Mouse (Mus musculus): Measurements from ENCODE around the gene Brpf1. TPM values are rescaled to one million over a fixed set of nuclear protein-coding genes. Genes with fewer than 3 reads are reported as not detected.
"Not testable (repeated sequence)": the region's sequence is repeated elsewhere in the genome, so short reads cannot be mapped to it uniquely, and the experiment has no call there.

Brpf1 gene
- polyA plus RNA-seq, 1 experiment from 2014 or later = 20.1 TPM

- no peak overlapping the region for H3K27ac ChIP-seq (ENCODE audit: low read length)
- no peaks in the 10 kb centered on the region for H3K9me3 ChIP-seq (ENCODE audit: control insufficient read depth, low read depth, low read length)
- no peaks in the 10 kb centered on the region for H3K27me3 ChIP-seq (ENCODE audit: control insufficient read depth, insufficient read depth, low read length)
- 39% methylated on average over 5 of the region's 5 CpGs for WGBS
- H3K4me3 ChIP-seq (ENCODE audit: low read depth, low read length) = peak overlapping the region; percentile 99
- peaks cover 23% of the 10 kb centered on the region for H3K36me3 ChIP-seq (ENCODE audit: control insufficient read depth, insufficient read depth, low read length)
- no peak for ATAC-seq (ENCODE audit: insufficient number of reproducible peaks, insufficient read depth, low FRiP score, low read depth)
- H3K4me1 ChIP-seq (ENCODE audit: control insufficient read depth, insufficient read depth, low read length) = peaks cover 6% of the 10 kb centered on the region
- H3K4me2 ChIP-seq (replicated peaks; ENCODE audit: low read depth, low read length) = peak overlapping the region; percentile 96
- H3K9ac ChIP-seq (replicated peaks; ENCODE audit: low read depth, low read length) = peak overlapping the region; percentile 97
Observed at GRCm38 (mm10) chr6:113308141-113308540, 1.2 kb downstream of the Brpf1 start.

- Histone ChIP-seq H3K4me1 (ENCODE audit: control insufficient read depth, insufficient read depth, low read length) (no peaks in the 10 kb centered on the region), H3K9ac (replicated peaks; ENCODE audit: low read depth, low read length) (no peak overlapping the region), H3K36me3 (ENCODE audit: control insufficient read depth, insufficient read depth, low read length) (peaks cover 82% of the 10 kb centered on the region), H3K4me3 (ENCODE audit: low read depth, low read length) (no peak overlapping the region), H3K9me3 (ENCODE audit: control insufficient read depth, low read depth, low read length) (no peaks in the 10 kb centered on the region), H3K4me2 (replicated peaks; ENCODE audit: low read depth, low read length) (no peak overlapping the region), H3K27ac (ENCODE audit: low read length) (no peak overlapping the region), H3K27me3 (ENCODE audit: control insufficient read depth, insufficient read depth, low read length) (no peaks in the 10 kb centered on the region)
- 96% methylated on average over 3 of the region's 3 CpGs for WGBS
- ATAC-seq (ENCODE audit: insufficient number of reproducible peaks, insufficient read depth, low FRiP score, low read depth) = no peak
Observed at GRCm38 (mm10) chr6:113315972-113316371, 9.0 kb downstream of the Brpf1 start.

DNA sequence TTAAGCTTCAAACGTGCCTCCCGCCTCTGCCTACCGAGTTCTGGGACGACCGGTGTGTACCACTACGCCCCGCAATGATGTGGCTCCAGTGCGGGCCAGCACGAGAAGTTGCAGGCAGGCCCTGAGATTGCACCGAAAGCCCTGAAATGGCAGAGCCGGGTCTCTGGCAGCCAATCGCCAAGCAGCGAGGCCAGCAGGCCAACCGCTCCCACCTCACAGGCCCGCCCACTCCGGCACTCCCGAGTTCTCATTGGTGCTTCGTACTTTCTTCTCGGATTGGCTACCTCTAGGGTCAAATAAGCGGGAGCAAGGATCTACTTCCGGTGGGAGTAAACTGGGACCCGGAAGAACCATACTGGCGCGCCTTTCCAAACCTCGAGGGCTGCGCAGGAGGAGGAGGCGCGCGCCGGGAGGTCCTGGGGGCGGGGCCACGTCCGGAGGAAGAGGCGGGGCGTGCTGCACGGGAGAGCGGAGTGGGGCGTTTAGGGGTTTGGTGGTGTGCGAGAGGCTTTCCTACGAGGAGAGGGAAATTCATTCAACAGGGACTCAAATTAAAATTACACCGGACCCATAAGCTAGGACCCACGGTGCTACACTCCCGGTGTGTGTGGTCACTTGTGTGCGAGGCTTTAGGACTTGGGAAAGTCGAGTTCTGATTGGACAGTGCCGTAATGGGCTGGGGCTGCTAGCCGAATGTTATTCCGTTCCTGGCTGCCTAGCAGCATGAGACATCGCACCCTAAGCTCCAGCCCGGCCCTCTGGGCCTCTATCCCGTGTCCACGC, 19.8 kb downstream of the Brpf1 start, which contains the start of gene Ogg1:
Gene Ogg1, plus strand, starts transcription at position 440 of the 783 bp plus-strand sequence.
- H3K27ac ChIP-seq (ENCODE audit: low read length) = peak within 1 kb of the TSS; percentile 91
- H3K9me3 ChIP-seq (ENCODE audit: control insufficient read depth, low read depth, low read length) = no peaks in the 10 kb centered on the region
- WGBS = under 1% methylated on average over 52 of the region's 52 CpGs
- peak within 1 kb of the TSS; percentile 63 for H3K4me3 ChIP-seq (ENCODE audit: low read depth, low read length)
- H3K4me2 ChIP-seq (replicated peaks; ENCODE audit: low read depth, low read length) = peak within 1 kb of the TSS; percentile 70
- H3K4me1 ChIP-seq (ENCODE audit: control insufficient read depth, insufficient read depth, low read length) = no peaks in the 10 kb centered on the region
- no peaks in the 10 kb centered on the region for H3K27me3 ChIP-seq (ENCODE audit: control insufficient read depth, insufficient read depth, low read length)
- H3K9ac ChIP-seq (replicated peaks; ENCODE audit: low read depth, low read length) = peak within 1 kb of the TSS; percentile 57
- peak; percentile 97 for ATAC-seq (ENCODE audit: insufficient number of reproducible peaks, insufficient read depth, low FRiP score, low read depth)
- peaks cover 42% of the 10 kb centered on the region for H3K36me3 ChIP-seq (ENCODE audit: control insufficient read depth, insufficient read depth, low read length)

GRCm38 (mm10) chr6:113329396-113329795, 22.5 kb downstream of the Brpf1 start:
- no peak for ATAC-seq (ENCODE audit: insufficient number of reproducible peaks, insufficient read depth, low FRiP score, low read depth)
- no peaks in the 10 kb centered on the region for H3K27me3 ChIP-seq (ENCODE audit: control insufficient read depth, insufficient read depth, low read length)
- H3K36me3 ChIP-seq (ENCODE audit: control insufficient read depth, insufficient read depth, low read length) = peaks cover 25% of the 10 kb centered on the region
- H3K27ac ChIP-seq (ENCODE audit: low read length) = no peak overlapping the region
- no peak overlapping the region for H3K9ac ChIP-seq (replicated peaks; ENCODE audit: low read depth, low read length)
- no peak overlapping the region for H3K4me2 ChIP-seq (replicated peaks; ENCODE audit: low read depth, low read length)
- H3K4me1 ChIP-seq (ENCODE audit: control insufficient read depth, insufficient read depth, low read length) = no peaks in the 10 kb centered on the region
- H3K4me3 ChIP-seq (ENCODE audit: low read depth, low read length) = no peak overlapping the region
- H3K9me3 ChIP-seq (ENCODE audit: control insufficient read depth, low read depth, low read length) = no peaks in the 10 kb centered on the region
- WGBS = 87% methylated on average over 1 of the region's 1 CpGs

- Histone ChIP-seq H3K4me2 (replicated peaks; ENCODE audit: low read depth, low read length) (no peak overlapping the region), H3K9me3 (ENCODE audit: control insufficient read depth, low read depth, low read length) (no peaks in the 10 kb centered on the region), H3K36me3 (ENCODE audit: control insufficient read depth, insufficient read depth, low read length) (peaks cover 24% of the 10 kb centered on the region), H3K4me3 (ENCODE audit: low read depth, low read length) (no peak overlapping the region), H3K27me3 (ENCODE audit: control insufficient read depth, insufficient read depth, low read length) (no peaks in the 10 kb centered on the region), H3K27ac (ENCODE audit: low read length) (no peak overlapping the region), H3K4me1 (ENCODE audit: control insufficient read depth, insufficient read depth, low read length) (no peaks in the 10 kb centered on the region), H3K9ac (replicated peaks; ENCODE audit: low read depth, low read length) (no peak overlapping the region)
- WGBS = 49% methylated on average over 2 of the region's 2 CpGs
- ATAC-seq (ENCODE audit: insufficient number of reproducible peaks, insufficient read depth, low FRiP score, low read depth) = no peak
Observed at GRCm38 (mm10) chr6:113330547-113330946, 23.6 kb downstream of the Brpf1 start.

- Histone ChIP-seq H3K4me3 (ENCODE audit: low read depth, low read length) (no peak overlapping the region), H3K4me2 (replicated peaks; ENCODE audit: low read depth, low read length) (no peak overlapping the region), H3K4me1 (ENCODE audit: control insufficient read depth, insufficient read depth, low read length) (no peaks in the 10 kb centered on the region), H3K27ac (ENCODE audit: low read length) (no peak overlapping the region), H3K27me3 (ENCODE audit: control insufficient read depth, insufficient read depth, low read length) (no peaks in the 10 kb centered on the region), H3K9ac (replicated peaks; ENCODE audit: low read depth, low read length) (no peak overlapping the region), H3K9me3 (ENCODE audit: control insufficient read depth, low read depth, low read length) (no peaks in the 10 kb centered on the region), H3K36me3 (ENCODE audit: control insufficient read depth, insufficient read depth, low read length) (peaks cover 34% of the 10 kb centered on the region)
- no peak for ATAC-seq (ENCODE audit: insufficient number of reproducible peaks, insufficient read depth, low FRiP score, low read depth)
- WGBS = 90% methylated on average over 11 of the region's 11 CpGs
Observed at GRCm38 (mm10) chr6:113331721-113332120, 24.8 kb downstream of the Brpf1 start.

DNA sequence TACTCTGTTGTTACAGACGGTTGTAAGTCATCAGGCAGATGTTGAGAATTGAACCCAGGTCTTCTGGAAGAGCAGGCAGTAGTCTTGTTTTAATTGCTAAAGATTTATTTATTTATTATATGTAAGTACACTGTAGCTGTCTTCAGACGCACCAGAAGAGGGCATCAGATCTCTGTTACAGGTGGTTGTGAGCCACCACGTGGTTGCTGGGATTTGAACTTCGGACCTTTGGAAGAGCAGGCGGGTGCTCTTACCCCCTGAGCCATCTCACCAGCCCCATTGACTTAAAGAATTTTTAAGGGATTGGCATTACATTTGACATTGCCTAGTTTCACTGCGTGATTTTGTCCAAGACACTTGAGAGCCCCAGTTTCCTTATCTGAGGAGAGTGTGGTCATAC, 25.8 kb downstream of the Brpf1 start:
- H3K9ac ChIP-seq (replicated peaks; ENCODE audit: low read depth, low read length); ATAC-seq (ENCODE audit: insufficient number of reproducible peaks, insufficient read depth, low FRiP score, low read depth); H3K4me2 ChIP-seq (replicated peaks; ENCODE audit: low read depth, low read length); H3K4me1 ChIP-seq (ENCODE audit: control insufficient read depth, insufficient read depth, low read length); H3K4me3 ChIP-seq (ENCODE audit: low read depth, low read length); H3K9me3 ChIP-seq (ENCODE audit: control insufficient read depth, low read depth, low read length); H3K27me3 ChIP-seq (ENCODE audit: control insufficient read depth, insufficient read depth, low read length): not testable (repeated sequence)
- Histone ChIP-seq H3K36me3 (ENCODE audit: control insufficient read depth, insufficient read depth, low read length) (peaks cover 37% of the 10 kb centered on the region), H3K27ac (ENCODE audit: low read length) (peak overlapping the region; percentile 67; the same call in 1 of the 2 replicates)
- WGBS = 76% methylated on average over 6 of the region's 6 CpGs

GRCm38 (mm10) chr6:113333137-113333950, 26.4 kb downstream of the Brpf1 start:
- H3K4me1 ChIP-seq (ENCODE audit: control insufficient read depth, insufficient read depth, low read length) = no peaks in the 10 kb centered on the region
- WGBS = 67% methylated on average over 14 of the region's 14 CpGs
- H3K4me3 ChIP-seq (ENCODE audit: low read depth, low read length) = no peak overlapping the region
- H3K9me3 ChIP-seq (ENCODE audit: control insufficient read depth, low read depth, low read length) = no peaks in the 10 kb centered on the region
- H3K36me3 ChIP-seq (ENCODE audit: control insufficient read depth, insufficient read depth, low read length) = peaks cover 43% of the 10 kb centered on the region
- H3K9ac ChIP-seq (replicated peaks; ENCODE audit: low read depth, low read length) = no peak overlapping the region
- H3K4me2 ChIP-seq (replicated peaks; ENCODE audit: low read depth, low read length) = no peak overlapping the region
- peak overlapping the region; percentile 67; the same call in 1 of the 2 replicates for H3K27ac ChIP-seq (ENCODE audit: low read length)
- H3K27me3 ChIP-seq (ENCODE audit: control insufficient read depth, insufficient read depth, low read length) = no peaks in the 10 kb centered on the region
- peak; percentile 53 for ATAC-seq (ENCODE audit: insufficient number of reproducible peaks, insufficient read depth, low FRiP score, low read depth)
